Mouse (Mus musculus): ENCODE data around the gene Stag2. TPM values are rescaled to one million over a fixed set of nuclear protein-coding genes. Genes with fewer than 3 reads are reported as not detected.

Gene Stag2
- polyA plus RNA-seq, 1 experiment from 2014 or later, result 72.3 TPM

GRCm38 (mm10) chrX:42321200-42321773 is 172.2 kb downstream of the Stag2 start:
- no peak overlapping the region for H3K27ac ChIP-seq (ENCODE audit: low read depth, low read length)
- H3K36me3 ChIP-seq (ENCODE audit: control insufficient read depth, insufficient read depth, low read length), result no peaks in the 10 kb centered on the region
- H3K4me2 ChIP-seq (replicated peaks; ENCODE audit: low read depth, low read length), result no peak overlapping the region
- no peaks in the 10 kb centered on the region for H3K9me3 ChIP-seq (ENCODE audit: control insufficient read depth, low read length)
- H3K4me3 ChIP-seq (ENCODE audit: low read length), result no peak overlapping the region
- WGBS, result 49% methylated on average over 9 of the region's 9 CpGs
- ATAC-seq (ENCODE audit: low FRiP score, low TSS enrichment), result no peak
- no peaks in the 10 kb centered on the region for H3K27me3 ChIP-seq (ENCODE audit: control insufficient read depth, insufficient read depth, low read length)
- no peak overlapping the region for H3K9ac ChIP-seq (ENCODE audit: low read depth, low read length)
- no peaks in the 10 kb centered on the region for H3K4me1 ChIP-seq (ENCODE audit: control insufficient read depth, insufficient read depth, low read length)

- Histone ChIP-seq H3K4me2 (replicated peaks; ENCODE audit: low read depth, low read length) (no peak overlapping the region), H3K4me1 (ENCODE audit: control insufficient read depth, insufficient read depth, low read length) (no peaks in the 10 kb centered on the region), H3K4me3 (ENCODE audit: low read length) (no peak overlapping the region), H3K9ac (ENCODE audit: low read depth, low read length) (no peak overlapping the region), H3K27me3 (ENCODE audit: control insufficient read depth, insufficient read depth, low read length) (no peaks in the 10 kb centered on the region), H3K9me3 (ENCODE audit: control insufficient read depth, low read length) (no peaks in the 10 kb centered on the region), H3K36me3 (ENCODE audit: control insufficient read depth, insufficient read depth, low read length) (no peaks in the 10 kb centered on the region), H3K27ac (ENCODE audit: low read depth, low read length) (no peak overlapping the region)
- ATAC-seq (ENCODE audit: low FRiP score, low TSS enrichment), result no peak
- WGBS, result 71% methylated on average over 3 of the region's 3 CpGs
Observed at GRCm38 (mm10) chrX:42324848-42325247, 175.7 kb downstream of the Stag2 start.

Other genes with a start within 250 kb of the Stag2 start
- 84.1 and 110 TPM in 2 replicates for gene Thoc2, start 228.6 kb upstream of the Stag2 start, polyA plus RNA-seq (2014; fragmentation: Nextera tagmentation; extraction: Ambion mirVana)
- 19.8 and 23.7 TPM in 2 replicates for gene Xiap, start 89.6 kb upstream of the Stag2 start, polyA plus RNA-seq (2014; fragmentation: Nextera tagmentation; extraction: Ambion mirVana)